Mouse (Mus musculus) cerebral cortex, adult 2 months (tissue): ENCODE data around the gene Gfra1.

Source experiments
- WGBS: fragments of 180-500 bp; shearing (Covaris S2); methylation state at CpG from one replicate; pipeline ENCODE4 v1.1.7; 2018; 5-methylcytosine and 5-hydroxymethylcytosine counted together

Gfra1 gene

GRCm38 (mm10) chr19:58315681-58316080 lies 140.0 kb downstream of the Gfra1 start:
- 97% methylated on average over 5 of the region's 5 CpGs for WGBS

DNA sequence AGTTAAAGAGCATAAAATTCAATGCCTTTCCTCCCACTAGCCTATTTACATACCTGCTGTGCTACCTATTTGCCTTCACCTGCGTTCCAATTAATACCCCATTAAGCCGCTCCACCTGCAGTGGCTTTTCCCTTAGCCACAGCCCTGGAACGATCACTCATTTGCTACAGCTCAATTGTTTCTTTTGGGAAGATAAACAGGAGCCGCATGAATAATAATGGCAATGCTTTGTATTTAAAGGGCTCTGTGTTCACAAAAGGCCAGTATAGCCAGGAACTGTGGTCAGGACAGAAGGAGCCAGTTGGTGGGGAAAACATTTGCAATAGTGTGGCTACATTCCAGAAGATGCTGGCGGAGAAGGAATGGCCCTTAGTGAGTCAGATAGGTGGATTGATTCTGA lies 141.1 kb downstream of the Gfra1 start:
- WGBS: 83% methylated on average over 5 of the region's 5 CpGs

GRCm38 (mm10) chr19:58313785-58314184 lies 141.9 kb downstream of the Gfra1 start:
- 91% methylated on average over 2 of the region's 2 CpGs for WGBS

GRCm38 (mm10) chr19:58312492-58312891 lies 143.2 kb downstream of the Gfra1 start:
- WGBS: 76% methylated on average over 2 of the region's 2 CpGs

GRCm38 (mm10) chr19:58310334-58311315 lies 145.1 kb downstream of the Gfra1 start:
- WGBS: 71% methylated on average over 12 of the region's 12 CpGs

GRCm38 (mm10) chr19:58309620-58310275 lies 146.0 kb downstream of the Gfra1 start:
- WGBS: 76% methylated on average over 14 of the region's 14 CpGs

DNA sequence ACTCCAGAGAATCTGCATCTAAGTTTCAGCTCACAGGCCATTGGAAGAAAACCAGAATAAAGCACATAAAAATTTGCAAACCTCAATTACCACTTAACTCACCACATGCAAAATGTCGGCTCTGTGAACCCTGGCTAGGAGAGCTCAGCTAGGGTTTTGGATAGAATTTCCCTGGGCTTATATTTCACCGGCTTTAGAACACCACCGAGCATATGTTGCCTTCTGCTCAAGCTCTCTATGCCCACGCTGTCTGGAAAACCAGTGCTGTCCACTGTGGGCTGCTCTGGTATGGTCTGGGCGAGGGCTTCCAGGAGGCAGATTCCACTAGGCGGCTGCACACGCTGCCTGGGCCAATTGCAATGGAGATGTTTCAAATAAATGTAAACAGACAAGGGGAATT lies 154.6 kb downstream of the Gfra1 start:
- 68% methylated on average over 7 of the region's 7 CpGs for WGBS

DNA sequence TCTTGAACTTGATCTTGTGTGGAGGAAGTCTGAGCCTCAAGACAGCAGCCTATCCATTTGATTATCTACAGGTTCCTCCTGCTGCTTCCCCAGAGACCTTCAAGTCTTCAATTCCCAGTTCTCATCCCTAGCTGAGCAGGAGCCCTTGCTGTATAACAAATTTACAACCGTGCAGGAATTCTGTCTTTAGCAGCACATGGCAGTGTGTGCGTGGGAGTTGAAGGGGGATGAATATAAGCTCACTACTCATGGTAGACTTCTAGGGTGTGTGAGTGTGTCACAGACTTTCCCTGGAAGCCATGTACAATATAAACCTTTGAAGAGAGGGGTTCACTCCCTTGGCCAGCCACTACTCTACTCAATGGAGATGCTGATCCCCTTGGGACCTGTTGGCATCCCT lies 157.8 kb downstream of the Gfra1 start:
- 51% methylated on average over 2 of the region's 2 CpGs for WGBS

DNA sequence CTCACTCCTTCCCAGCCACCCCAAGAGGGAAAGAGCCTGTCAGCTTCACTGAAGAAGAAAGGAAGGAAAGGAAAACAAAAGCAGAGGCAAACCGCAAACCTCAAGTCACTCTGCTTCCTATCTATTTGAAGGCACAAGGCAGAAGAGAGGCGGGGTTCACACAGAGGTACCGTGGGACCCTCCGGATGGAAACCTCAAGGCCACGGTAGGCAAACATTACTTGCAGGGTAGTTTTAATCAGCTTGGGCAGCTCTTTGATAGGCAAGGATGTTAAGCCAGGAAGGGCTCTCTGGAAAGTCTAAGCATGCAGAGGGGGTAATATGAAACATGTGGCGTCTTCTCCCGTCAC lies 158.9 kb downstream of the Gfra1 start:
- WGBS: 78% methylated on average over 7 of the region's 7 CpGs

- 52% methylated on average over 14 of the region's 14 CpGs for WGBS
Measured at GRCm38 (mm10) chr19:58295986-58296841, 159.5 kb downstream of the Gfra1 start.

DNA sequence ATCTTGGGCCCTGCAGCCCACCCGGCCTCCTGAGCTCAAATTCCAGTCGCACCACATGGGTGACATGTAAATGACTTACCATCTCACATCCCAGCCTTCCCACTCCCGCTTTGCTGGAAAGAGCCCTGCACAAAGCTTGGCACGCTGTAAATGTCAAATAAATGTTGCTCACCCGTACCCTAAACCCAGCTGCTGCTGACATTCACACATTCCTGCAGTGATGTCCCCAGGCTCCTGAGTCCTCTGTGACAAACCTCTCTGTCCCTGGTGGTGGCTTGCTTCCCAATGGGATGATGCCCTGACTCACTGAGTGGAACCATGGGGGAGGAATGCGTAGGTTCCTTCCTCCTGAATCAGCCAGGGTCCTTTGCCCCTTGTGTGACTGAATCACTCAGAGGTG lies 167.6 kb downstream of the Gfra1 start:
- WGBS: 72% methylated on average over 6 of the region's 6 CpGs

DNA sequence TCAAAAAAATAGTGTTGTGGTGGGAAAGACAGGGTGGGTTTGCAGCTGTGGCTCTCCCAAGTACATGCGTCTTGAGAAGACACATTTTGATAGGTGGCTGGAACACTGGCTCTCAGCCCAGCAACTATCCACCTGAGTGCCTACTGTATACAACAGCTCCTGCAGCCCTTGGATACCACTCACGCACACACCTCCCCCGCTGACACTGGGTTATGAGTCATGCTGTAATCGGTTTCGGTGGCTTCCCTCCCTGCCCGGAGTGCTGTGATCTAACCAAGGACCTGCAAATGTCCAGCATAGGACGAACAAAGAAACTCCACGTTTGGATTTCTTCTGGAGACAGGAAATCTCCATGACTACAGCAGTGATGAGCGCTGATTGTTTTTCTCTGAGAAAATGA lies 180.4 kb downstream of the Gfra1 start:
- WGBS: 60% methylated on average over 9 of the region's 9 CpGs

DNA sequence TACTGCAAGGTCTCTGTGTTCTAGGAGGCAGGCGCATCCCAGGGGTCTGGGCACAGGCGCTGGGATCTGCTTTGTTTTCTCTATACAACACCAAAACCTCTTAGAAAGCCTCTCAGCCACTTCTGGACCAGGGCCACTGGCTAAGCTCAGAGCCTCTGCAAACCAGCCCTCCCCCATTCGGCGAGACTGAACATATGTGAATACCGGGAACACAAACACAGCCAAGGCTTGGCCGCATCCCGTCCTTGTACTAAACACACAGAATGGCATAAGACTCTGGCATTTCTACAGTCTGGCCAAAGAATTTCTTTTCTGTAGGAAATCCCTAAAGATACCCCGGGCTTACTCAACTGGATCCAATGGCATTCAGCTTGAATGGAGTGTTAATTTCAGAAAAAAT lies 183.9 kb downstream of the Gfra1 start:
- WGBS: 56% methylated on average over 8 of the region's 8 CpGs

GRCm38 (mm10) chr19:58270778-58271177 lies 184.9 kb downstream of the Gfra1 start:
- WGBS: 64% methylated on average over 5 of the region's 5 CpGs

- 68% methylated on average over 4 of the region's 4 CpGs for WGBS
Measured at GRCm38 (mm10) chr19:58268476-58268875, 187.2 kb downstream of the Gfra1 start.

DNA sequence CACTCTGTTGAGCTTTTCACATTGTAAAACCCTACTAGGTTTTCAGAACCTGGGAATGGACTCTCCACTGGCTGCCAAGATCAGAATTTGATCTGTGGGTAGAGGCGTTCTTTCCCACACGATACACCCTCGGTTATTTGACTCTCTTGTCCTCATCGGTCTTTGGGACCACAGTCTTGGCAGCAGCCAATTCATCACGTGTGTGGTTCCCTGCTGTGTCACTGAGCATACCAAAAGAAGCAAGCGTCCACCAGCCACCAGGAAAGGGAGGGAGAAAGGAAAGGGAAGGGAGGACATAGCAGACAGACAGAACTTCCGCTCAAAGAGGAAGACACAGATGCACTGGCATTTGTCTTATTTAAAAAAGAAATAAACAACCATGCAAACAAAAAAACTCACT lies 189.1 kb downstream of the Gfra1 start:
- 56% methylated on average over 7 of the region's 7 CpGs for WGBS

DNA sequence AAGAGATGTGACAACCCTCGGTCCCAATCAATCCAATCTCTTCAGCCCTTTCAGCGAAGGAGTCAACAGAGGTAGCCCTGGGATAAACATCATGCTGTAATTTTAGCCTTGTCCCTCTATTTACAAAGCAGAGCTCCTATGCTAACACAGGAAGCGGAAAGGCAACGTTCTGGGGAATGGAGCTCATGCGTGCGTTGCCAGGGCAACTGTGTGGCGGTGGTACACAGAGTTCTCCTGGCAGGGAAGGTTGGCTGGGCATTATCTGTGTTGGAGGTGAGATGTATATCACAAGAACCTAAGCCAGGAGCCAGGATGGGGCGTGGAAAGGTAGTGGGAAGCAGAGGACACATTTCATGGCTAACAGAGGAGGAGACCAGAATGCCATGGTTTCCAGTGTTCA lies 194.8 kb downstream of the Gfra1 start:
- 63% methylated on average over 8 of the region's 8 CpGs for WGBS

- WGBS: 91% methylated on average over 2 of the region's 2 CpGs
Measured at GRCm38 (mm10) chr19:58259250-58259649, 196.5 kb downstream of the Gfra1 start.

DNA sequence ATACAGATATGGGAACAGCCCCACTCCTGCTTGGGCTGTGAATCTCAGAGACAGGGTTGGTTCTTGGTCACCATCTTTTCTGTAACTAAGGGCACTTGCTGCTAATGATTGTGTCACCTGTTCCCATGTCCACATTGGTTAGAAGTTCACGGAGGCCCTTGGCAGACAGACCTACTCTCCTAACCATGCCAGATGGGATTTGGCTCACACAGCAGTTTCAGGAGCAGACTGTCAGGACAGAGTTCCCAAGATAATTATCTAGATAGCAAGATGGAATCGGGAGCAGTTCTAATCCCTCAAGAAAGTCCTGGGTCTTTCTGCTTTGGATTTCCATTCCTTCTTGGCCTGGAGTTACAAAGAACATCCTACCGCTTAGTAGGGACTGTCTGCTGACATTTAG lies 199.2 kb downstream of the Gfra1 start:
- WGBS: 86% methylated on average over 3 of the region's 3 CpGs

DNA sequence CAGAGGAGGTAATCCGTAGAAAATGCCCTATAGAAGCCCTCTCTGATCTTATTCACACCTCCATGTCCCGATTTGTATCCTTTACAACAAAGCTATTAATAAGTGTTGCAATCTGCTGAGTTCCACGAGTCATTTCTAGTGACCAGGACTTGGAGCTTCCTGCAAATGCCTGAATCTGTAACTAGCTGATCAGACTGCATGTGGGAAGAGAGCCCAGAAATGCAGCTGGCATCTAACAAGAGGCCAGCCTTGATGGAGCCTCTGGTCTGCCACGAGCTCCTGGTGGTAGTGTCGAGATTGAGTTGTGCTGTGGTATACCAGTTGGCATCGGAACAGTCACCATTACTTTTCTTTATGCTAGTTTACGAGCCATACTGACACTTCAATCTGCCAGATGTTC lies 200.3 kb downstream of the Gfra1 start:
- 63% methylated on average over 7 of the region's 7 CpGs for WGBS

- 84% methylated on average over 3 of the region's 3 CpGs for WGBS
Measured at GRCm38 (mm10) chr19:58254172-58254571, 201.5 kb downstream of the Gfra1 start.

DNA sequence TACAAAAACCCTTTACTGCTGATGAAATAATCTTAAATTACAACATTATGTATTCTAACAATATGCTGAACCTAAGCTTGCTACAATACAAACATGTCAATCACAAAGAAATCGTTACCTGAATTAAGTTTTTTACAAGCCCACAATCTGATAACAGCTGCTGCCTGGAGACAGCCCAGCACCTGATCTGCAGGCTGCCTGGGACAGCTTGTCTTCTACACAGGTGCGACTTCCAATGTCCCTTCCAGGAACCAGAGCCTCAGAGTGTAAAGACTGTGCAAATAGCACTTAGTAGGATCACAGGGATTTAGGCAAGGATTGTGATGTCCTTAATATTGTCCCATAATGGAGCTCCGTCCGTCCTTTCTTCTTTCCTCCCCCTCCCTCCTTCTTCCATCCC lies 204.0 kb downstream of the Gfra1 start:
- 88% methylated on average over 4 of the region's 4 CpGs for WGBS
